Mouse (Mus musculus) MEL (cell line): Measurements from ENCODE around the gene Mfap3l. TPM values are rescaled to one million over a fixed set of nuclear protein-coding genes. Genes with fewer than 3 reads are reported as not detected.

Source experiments
- DNase-seq: peaks from one replicate; pipeline ENCODE4 v3.0.0; 2011; ENCODE audit warnings: low read depth, low spot score
- H3K27ac ChIP-seq: 2 replicates; pipeline ENCODE4 v1.5.1; 2012; ENCODE audit warnings: low read depth, mild to moderate bottlenecking, control low read depth, low read length, moderate library complexity; ENCODE audit not compliant: control insufficient read depth
- H3K27me3 ChIP-seq, 2 experiments: fragments of 150-350 bp in 1 of 2; sonication (generic) in 1 of 2; 2 replicates each; pipeline ENCODE4 v1.6.1; 2012; ENCODE audit warnings: low read length in 2 of 2, mild to moderate bottlenecking in 2 of 2, improper control_type of control experiment in 1 of 2, moderate library complexity in 1 of 2; ENCODE audit not compliant: insufficient read depth in 2 of 2, control insufficient read depth in 1 of 2
- H3K36me3 ChIP-seq, 2 experiments: 2 replicates each; pipeline ENCODE4 v1.6.1; 2012 to 2014; ENCODE audit warnings: low read length in 2 of 2, improper control_type of control experiment in 1 of 2, inconsistent platforms in 1 of 2, mild to moderate bottlenecking in 1 of 2; ENCODE audit not compliant: insufficient read depth in 2 of 2, control insufficient read depth in 1 of 2
- H3K4me1 ChIP-seq, 2 experiments: fragments of 150-350 bp in 1 of 2; sonication (generic) in 1 of 2; 2 replicates each; pipeline ENCODE4 v1.6.1; 2012; ENCODE audit warnings: low read length in 2 of 2, improper control_type of control experiment in 1 of 2, mild to moderate bottlenecking in 1 of 2; ENCODE audit not compliant: insufficient read depth in 2 of 2, control insufficient read depth in 1 of 2
- H3K4me3 ChIP-seq, 2 experiments: fragments of 150-350 bp in 1 of 2; sonication (generic) in 1 of 2; 2 replicates each; pipeline ENCODE4 v1.5.1; 2012; ENCODE audit warnings: low read depth in 2 of 2, low read length in 2 of 2, mild to moderate bottlenecking in 2 of 2, moderate library complexity in 2 of 2, control low read depth in 1 of 2, improper control_type of control experiment in 1 of 2; ENCODE audit not compliant: control insufficient read depth in 1 of 2, insufficient read depth in 1 of 2
- H3K79me2 ChIP-seq: 2 replicates; pipeline ENCODE4 v1.6.1; 2012; ENCODE audit warnings: mild to moderate bottlenecking, low read length, moderate library complexity; ENCODE audit not compliant: control insufficient read depth, poor library complexity, insufficient read depth
- H3K9ac ChIP-seq: 2 replicates; pipeline ENCODE4 v1.6.1; 2012; ENCODE audit warnings: low read depth, mild to moderate bottlenecking, control low read depth, low read length, moderate library complexity; ENCODE audit not compliant: control insufficient read depth, poor library complexity, severe bottlenecking
- H3K9me3 ChIP-seq: fragments of 150-350 bp; sonication (generic); replicated peaks from 2 replicates; pipeline ENCODE4 v1.6.1; 2012; ENCODE audit warnings: mild to moderate bottlenecking, low read length, improper control_type of control experiment, moderate library complexity; ENCODE audit not compliant: insufficient read depth
- E2F4 ChIP-seq: IDR thresholded peaks from 2 replicates; pipeline ENCODE4 v1.6.1; 2011; ENCODE audit warnings: low read depth, low read length, improper control_type of control experiment, borderline replicate concordance
- EP300 ChIP-seq, 2 experiments: IDR thresholded peaks; 2 replicates each; pipeline ENCODE4 v1.6.1; 2011; ENCODE audit warnings: improper control_type of control experiment in 2 of 2, low read length in 2 of 2, low read depth in 1 of 2, mild to moderate bottlenecking in 1 of 2
- GABPA ChIP-seq: IDR thresholded peaks from 2 replicates; pipeline ENCODE4 v1.6.1; 2012; ENCODE audit warnings: low read depth, mild to moderate bottlenecking, inconsistent platforms, low read length, improper control_type of control experiment, moderate library complexity
- GATA1 ChIP-seq: IDR thresholded peaks from 2 replicates; pipeline ENCODE4 v1.6.1; 2011; ENCODE audit warnings: low read depth, low read length, improper control_type of control experiment
- HCFC1 ChIP-seq: IDR thresholded peaks from 2 replicates; pipeline ENCODE4 v1.6.1; 2012; ENCODE audit warnings: low read depth, mild to moderate bottlenecking, inconsistent platforms, low read length, improper control_type of control experiment, moderate library complexity
- MAFK ChIP-seq: IDR thresholded peaks from 2 replicates; pipeline ENCODE4 v1.6.1; 2011; ENCODE audit warnings: low read depth, mild to moderate bottlenecking, low read length, improper control_type of control experiment, borderline replicate concordance
- MAZ ChIP-seq: IDR thresholded peaks from 2 replicates; pipeline ENCODE4 v1.6.1; 2012; ENCODE audit warnings: low read depth, mild to moderate bottlenecking, inconsistent platforms, low read length, improper control_type of control experiment
- MXI1 ChIP-seq: IDR thresholded peaks from 2 replicates; pipeline ENCODE4 v1.6.1; 2011; ENCODE audit warnings: mild to moderate bottlenecking, low read depth, low read length, improper control_type of control experiment
- MYB ChIP-seq: IDR thresholded peaks from 2 replicates; pipeline ENCODE4 v1.6.1; 2011; ENCODE audit warnings: mild to moderate bottlenecking, low read depth, low read length, improper control_type of control experiment
- MYC ChIP-seq: IDR thresholded peaks from 2 replicates; pipeline ENCODE4 v1.6.1; 2011; ENCODE audit warnings: low read depth, mild to moderate bottlenecking, low read length, improper control_type of control experiment, moderate library complexity
- NELFE ChIP-seq: IDR thresholded peaks from 2 replicates; pipeline ENCODE4 v1.6.1; 2011; ENCODE audit warnings: low read depth, low read length, improper control_type of control experiment
- POLR2A ChIP-seq, 2 experiments: IDR thresholded peaks; 2 replicates each; pipeline ENCODE4 v1.6.1; 2011 to 2012; ENCODE audit warnings: low read length in 2 of 2, mild to moderate bottlenecking in 2 of 2, control low read depth in 1 of 2, improper control_type of control experiment in 1 of 2, low read depth in 1 of 2, moderate library complexity in 1 of 2; ENCODE audit not compliant: control insufficient read depth in 1 of 2, insufficient read depth in 1 of 2, poor library complexity in 1 of 2
- POLR2AphosphoS2 ChIP-seq: IDR thresholded peaks from 2 replicates; pipeline ENCODE4 v1.6.1; 2011; ENCODE audit warnings: low read length, improper control_type of control experiment
- POLR2AphosphoS5 ChIP-seq: IDR thresholded peaks from 2 replicates; pipeline ENCODE4 v1.6.1; 2012; ENCODE audit warnings: low read depth, borderline replicate concordance, mild to moderate bottlenecking, inconsistent platforms, low read length, moderate library complexity, mixed read lengths
- RCOR1 ChIP-seq: IDR thresholded peaks from 2 replicates; pipeline ENCODE4 v1.6.1; 2012; ENCODE audit warnings: low read depth, mild to moderate bottlenecking, inconsistent platforms, low read length, improper control_type of control experiment
- TAL1 ChIP-seq: IDR thresholded peaks from 2 replicates; pipeline ENCODE4 v1.6.1; 2012; ENCODE audit warnings: mild to moderate bottlenecking, inconsistent platforms, low read length, moderate library complexity, mixed read lengths
- TCF12 ChIP-seq: IDR thresholded peaks from 2 replicates; pipeline ENCODE4 v1.6.1; 2014; ENCODE audit warnings: low read depth, mild to moderate bottlenecking, inconsistent platforms, low read length, improper control_type of control experiment, moderate library complexity
- UBTF ChIP-seq: IDR thresholded peaks from 2 replicates; pipeline ENCODE4 v1.6.1; 2012; ENCODE audit warnings: low read depth, mild to moderate bottlenecking, inconsistent platforms, low read length, improper control_type of control experiment, moderate library complexity, borderline replicate concordance; ENCODE audit not compliant: insufficient read depth
- USF2 ChIP-seq, 2 experiments: IDR thresholded peaks; 2 replicates each; pipeline ENCODE4 v1.6.1; 2011 to 2012; ENCODE audit warnings: improper control_type of control experiment in 2 of 2, low read length in 2 of 2, borderline replicate concordance in 1 of 2, inconsistent platforms in 1 of 2, low read depth in 1 of 2, mild to moderate bottlenecking in 1 of 2; ENCODE audit not compliant: insufficient read depth in 1 of 2
- ZNF384 ChIP-seq: IDR thresholded peaks from 2 replicates; pipeline ENCODE4 v1.6.1; 2012; ENCODE audit warnings: low read depth, mild to moderate bottlenecking, inconsistent platforms, low read length, improper control_type of control experiment
- polyA plus RNA-seq, 2 experiments: library from polyadenylated mRNA; stranded (reverse) in 1 of 2; unstranded in 1 of 2; fragments of >175 nt in 1 of 2; fragments of >200 nt in 1 of 2; gene quantifications; 2 replicates each; pipeline versions ENCODE4 v1.2.1 to v1.2.4; 2012; ENCODE audit warnings: low replicate concordance in 2 of 2, low read depth in 1 of 2; ENCODE audit not compliant: insufficient read length in 2 of 2, insufficient read depth in 1 of 2, missing spikeins in 1 of 2
- total RNA-seq: library from RNA; depleted of rRNA; stranded (reverse); fragments of 300-350 nt; gene quantifications from 2 replicates; pipeline ENCODE4 v1.2.3, GENCODE M21; 2012

Gene Mfap3l
- total and polyA plus RNA-seq, 3 experiments: not detected

- TF ChIP-seq MAFK (no peak), TCF12 (no peak)
- TF ChIP-seq, all 39 proteins: peak for 0
These were observed 467 bp downstream of the Mfap3l start (continued) for GRCm38 (mm10) chr8:60632933-60633655.

GRCm38 (mm10) chr8:60634921-60635320 lies 2.3 kb downstream of the Mfap3l start:
- H3K9ac ChIP-seq: no peak overlapping the region
- no peak for TF ChIP-seq POLR2AphosphoS5
- no peak for TF ChIP-seq MYB
- no peak for TF ChIP-seq E2F4
- TF ChIP-seq TAL1: no peak
- no peak for TF ChIP-seq GATA1
- no peak for TF ChIP-seq TCF12
- TF ChIP-seq ZNF384: no peak
- no peak for TF ChIP-seq RCOR1
- no peaks in the 10 kb centered on the region for H3K27me3 ChIP-seq
- no peak overlapping the region for H3K27ac ChIP-seq
- H3K36me3 ChIP-seq: no peaks in the 10 kb centered on the region
- DNase-seq: no peak
- H3K4me3 ChIP-seq: no peak overlapping the region
- no peaks in the 10 kb centered on the region for H3K79me2 ChIP-seq
- H3K4me1 ChIP-seq: no peaks in the 10 kb centered on the region
- no peaks in the 10 kb centered on the region for H3K9me3 ChIP-seq

GRCm38 (mm10) chr8:60635846-60636245 lies 3.2 kb downstream of the Mfap3l start:
- no peaks in the 10 kb centered on the region for H3K4me1 ChIP-seq
- no peak overlapping the region for H3K27ac ChIP-seq
- no peak overlapping the region for H3K9ac ChIP-seq
- H3K36me3 ChIP-seq: no peaks in the 10 kb centered on the region
- H3K9me3 ChIP-seq: no peaks in the 10 kb centered on the region
- no peaks in the 10 kb centered on the region for H3K79me2 ChIP-seq
- DNase-seq: no peak
- TF ChIP-seq ZNF384: no peak
- TF ChIP-seq GABPA: no peak
- TF ChIP-seq UBTF: no peak
- TF ChIP-seq USF2 (IDR thresholded peaks at IDR 0.05; ENCODE audit: borderline replicate concordance in 1 of 2, insufficient read depth in 1 of 2, low read depth in 1 of 2, low read length in 2 of 2): no peak
- TF ChIP-seq TAL1: no peak
- TF ChIP-seq EP300 (IDR thresholded peaks at IDR 0.05; ENCODE audit: low read depth in 1 of 2, low read length in 2 of 2): no peak
- TF ChIP-seq MAZ: no peak
- no peak for TF ChIP-seq NELFE
- no peak for TF ChIP-seq MXI1
- TF ChIP-seq MYC: no peak
- TF ChIP-seq POLR2A (IDR thresholded peaks at IDR 0.05; ENCODE audit: control insufficient read depth in 1 of 2, insufficient read depth in 1 of 2, low read depth in 1 of 2, low read length in 2 of 2, poor library complexity in 1 of 2): no peak
- no peak for TF ChIP-seq GATA1
- no peak for TF ChIP-seq HCFC1
- TF ChIP-seq POLR2AphosphoS2: no peak
- H3K27me3 ChIP-seq: no peaks in the 10 kb centered on the region
- no peak overlapping the region for H3K4me3 ChIP-seq
